Mouse (Mus musculus): ENCODE data around the gene Khk.

The Khk gene

DNA sequence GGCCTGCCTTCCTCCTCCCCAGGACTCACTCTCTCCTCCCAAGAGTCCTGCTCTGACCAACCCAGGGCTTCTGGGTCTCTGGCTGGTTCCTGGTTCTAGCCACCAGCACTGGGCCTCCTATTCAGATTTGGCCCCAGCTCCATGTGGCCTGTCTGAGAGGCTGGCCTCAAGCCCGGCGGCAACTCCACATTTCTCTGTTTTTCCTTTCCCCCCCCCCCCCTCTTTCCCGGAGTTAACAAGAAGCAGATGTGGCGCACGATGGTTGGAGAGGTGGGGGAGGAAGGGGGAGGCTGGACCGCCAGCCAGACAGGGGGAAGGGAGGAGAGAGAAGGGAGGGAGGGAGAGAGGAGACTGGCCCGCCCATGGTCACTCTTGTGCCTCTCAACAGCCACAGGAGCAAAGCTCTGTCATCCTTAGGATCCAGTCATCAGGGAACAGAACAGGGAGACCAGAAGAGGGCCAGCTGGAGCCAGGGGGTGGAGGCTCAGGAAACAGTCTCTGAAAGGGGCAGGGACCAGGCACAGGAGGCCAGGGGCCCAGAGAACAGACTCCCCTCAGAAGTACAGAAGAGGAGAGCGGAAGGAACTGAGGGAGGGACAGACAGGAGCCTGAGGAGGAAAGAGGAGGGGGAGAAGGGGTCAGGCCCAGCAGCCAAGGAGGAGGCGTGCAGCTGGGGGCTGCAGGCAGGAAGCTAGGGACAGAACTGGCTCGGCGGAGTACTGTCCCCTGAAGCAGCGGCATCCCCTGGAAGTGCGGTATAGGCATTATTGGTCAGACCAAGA, 8.0 kb upstream of the Khk start, which contains the start of gene Emilin1:
Emilin1 (plus strand) TSS at position 343 of the 782 bp plus-strand sequence.
- no peak for DNase-seq (ENCODE audit: low spot score in 2 of 2)

GRCm38 (mm10) chr5:30914101-30914635, 7.1 kb upstream of the Khk start:
- no peak for DNase-seq (ENCODE audit: low spot score in 2 of 2)

DNA sequence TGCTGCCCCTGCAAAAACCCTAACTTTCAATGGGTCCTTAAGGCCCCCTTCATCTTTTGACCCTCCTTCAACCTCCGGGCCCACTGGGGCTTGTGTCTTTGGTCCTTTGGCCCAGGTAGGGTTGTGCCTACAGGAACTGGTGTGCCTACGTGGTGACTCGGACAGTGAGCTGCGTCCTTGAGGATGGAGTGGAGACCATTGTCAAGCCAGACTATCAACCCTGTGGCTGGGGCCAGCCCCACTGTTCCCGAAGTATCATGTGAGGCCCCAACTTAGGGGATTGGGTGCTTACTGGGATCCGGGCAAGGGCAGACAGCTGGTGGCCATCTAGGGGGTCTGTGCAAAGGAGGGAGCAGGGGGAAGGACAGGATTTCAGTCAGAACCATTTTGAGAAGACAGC, 6.4 kb upstream of the Khk start:
- DNase-seq (ENCODE audit: low spot score in 2 of 2) = no peak

- no peak for DNase-seq (ENCODE audit: low spot score in 2 of 2)
Observed at GRCm38 (mm10) chr5:30915456-30915855, 5.8 kb upstream of the Khk start.

GRCm38 (mm10) chr5:30915974-30916433, 5.2 kb upstream of the Khk start:
- peak; percentile 94 to 97 for DNase-seq (ENCODE audit: low spot score in 2 of 2)

GRCm38 (mm10) chr5:30916841-30917240, 4.4 kb upstream of the Khk start:
- no peak for DNase-seq (ENCODE audit: low spot score in 2 of 2)

DNA sequence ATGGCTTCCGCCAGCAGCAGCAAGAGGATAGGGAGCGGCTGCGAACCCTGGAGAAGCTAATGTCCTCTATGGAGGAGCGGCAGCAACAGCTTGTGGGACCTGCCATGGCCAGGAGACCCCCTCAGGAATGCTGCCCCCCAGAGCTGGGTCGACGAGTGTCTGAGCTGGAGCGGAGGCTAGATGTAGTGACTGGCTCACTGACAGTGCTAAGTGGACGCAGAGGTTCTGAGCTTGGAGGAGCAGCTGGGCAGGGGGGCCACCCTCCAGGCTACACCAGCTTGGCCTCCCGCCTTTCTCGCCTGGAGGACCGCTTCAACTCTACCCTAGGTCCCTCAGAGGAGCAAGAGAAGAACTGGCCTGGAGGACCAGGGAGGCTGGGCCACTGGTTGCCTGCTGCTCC, 3.9 kb upstream of the Khk start:
- DNase-seq (ENCODE audit: low spot score in 2 of 2) = no peak

- DNase-seq (ENCODE audit: low spot score in 2 of 2) = no peak
Observed at GRCm38 (mm10) chr5:30917891-30918670, 3.1 kb upstream of the Khk start.

- DNase-seq (ENCODE audit: low spot score in 2 of 2) = no peak
Observed at GRCm38 (mm10) chr5:30918691-30919090, 2.5 kb upstream of the Khk start.

GRCm38 (mm10) chr5:30919831-30920614, 1.2 kb upstream of the Khk start:
- DNase-seq (ENCODE audit: low spot score in 2 of 2) = peak in 1 of 2 experiments; percentile 66

GRCm38 (mm10) chr5:30920621-30921020, 610 bp upstream of the Khk start:
- no peak for DNase-seq (ENCODE audit: low spot score in 2 of 2)

DNA sequence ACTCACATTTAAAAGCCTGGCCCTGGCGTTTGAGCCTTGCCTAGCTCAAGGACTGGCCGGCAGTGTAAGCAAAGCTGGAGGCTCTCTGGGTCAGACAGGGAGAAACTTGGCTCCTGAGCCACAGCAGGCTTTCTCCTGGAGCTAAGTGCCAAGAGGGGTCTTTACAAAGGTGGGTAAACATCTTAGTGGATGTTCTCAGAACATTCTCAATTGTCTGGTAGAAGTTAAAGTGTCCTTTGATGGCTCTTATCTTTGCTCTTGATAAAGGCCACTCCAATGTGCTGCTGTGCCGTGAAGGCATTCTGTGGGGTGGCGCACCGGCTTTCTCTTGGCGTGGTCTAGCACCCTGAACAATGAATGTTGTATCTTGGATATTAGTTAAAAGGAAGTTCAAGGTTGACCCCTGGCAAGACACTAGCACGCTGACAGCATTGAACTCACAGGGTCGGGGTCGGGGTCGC, 1.4 kb downstream of the Khk start:
- DNase-seq (ENCODE audit: low spot score in 2 of 2) = no peak

DNA sequence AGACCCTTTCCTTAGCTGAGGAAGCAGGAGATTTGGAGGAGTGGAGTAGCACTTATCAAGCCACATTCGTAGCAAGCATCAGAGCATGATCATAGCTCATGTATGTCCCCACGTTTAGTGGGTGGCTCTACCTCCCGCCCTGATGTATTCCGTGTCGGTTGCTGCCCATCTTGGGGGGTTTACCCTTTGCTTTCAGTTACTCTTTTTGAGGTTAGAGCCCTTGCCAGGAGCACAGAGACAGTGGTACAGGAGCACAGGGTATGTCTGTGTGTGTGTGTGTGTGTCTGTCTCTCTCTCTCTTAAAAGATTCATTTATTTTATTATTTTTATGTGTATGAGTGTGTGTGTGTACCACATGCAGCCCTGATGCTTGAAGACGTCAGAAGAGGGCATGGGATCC, 1.9 kb downstream of the Khk start:
- no peak for DNase-seq (ENCODE audit: low spot score in 2 of 2)

- no peak for DNase-seq (ENCODE audit: low spot score in 2 of 2)
Observed at GRCm38 (mm10) chr5:30924614-30925013, 3.4 kb downstream of the Khk start.

GRCm38 (mm10) chr5:30925217-30925616, 4.0 kb downstream of the Khk start:
- no peak for DNase-seq (ENCODE audit: low spot score in 2 of 2)

DNA sequence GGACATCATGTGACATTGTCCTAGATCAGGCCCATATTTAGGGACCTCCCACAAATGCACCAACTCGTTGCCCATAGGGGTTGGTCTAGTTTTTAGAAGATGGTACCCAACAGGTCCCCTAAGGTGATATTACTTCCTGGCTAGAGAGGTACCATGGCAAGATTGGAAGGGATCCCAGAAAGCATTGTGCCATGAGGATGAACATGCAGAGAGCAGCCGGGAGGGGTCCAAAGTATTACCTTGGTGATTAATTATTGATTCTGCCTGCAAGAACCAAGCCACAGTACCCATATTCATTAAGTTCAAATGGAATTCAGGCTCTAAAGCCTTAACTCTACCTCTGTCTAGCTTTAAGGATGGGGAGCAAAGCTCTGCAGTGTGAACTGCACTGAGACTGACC, 4.8 kb downstream of the Khk start:
- DNase-seq (ENCODE audit: low spot score in 2 of 2) = no peak

DNA sequence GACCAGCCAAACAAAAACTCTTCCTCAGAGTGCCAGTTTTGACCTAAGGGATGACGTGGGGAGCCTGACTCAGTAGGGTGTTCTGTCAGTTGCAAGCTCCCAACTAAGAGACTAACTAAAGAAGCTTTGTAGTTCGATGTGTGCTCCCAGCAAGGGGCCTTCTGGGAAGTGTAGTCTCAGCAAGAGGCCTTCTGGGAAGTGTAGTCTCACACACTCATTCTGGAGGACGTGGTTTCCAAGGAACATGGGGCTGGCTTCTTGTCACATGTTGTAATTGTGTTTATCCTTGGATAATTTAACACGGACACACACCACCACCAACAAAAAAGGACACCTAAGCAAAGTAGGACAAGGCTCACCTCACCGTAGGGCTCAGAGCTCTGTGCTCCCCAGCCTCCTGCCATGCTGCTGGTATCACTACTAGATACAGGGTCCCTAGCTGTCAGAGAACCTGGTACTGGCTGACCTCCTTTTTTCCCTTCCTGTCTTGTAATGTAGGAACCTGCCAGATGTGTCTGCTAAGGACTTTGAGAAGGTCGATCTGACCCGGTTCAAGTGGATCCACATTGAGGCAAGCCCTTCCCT, 6.8 kb downstream of the Khk start:
- peak in 1 of 2 experiments; percentile 75 for DNase-seq (ENCODE audit: low spot score in 2 of 2)

GRCm38 (mm10) chr5:30930121-30930520, 8.9 kb downstream of the Khk start:
- DNase-seq (ENCODE audit: low spot score in 2 of 2) = peak; percentile 86 to 89

DNA sequence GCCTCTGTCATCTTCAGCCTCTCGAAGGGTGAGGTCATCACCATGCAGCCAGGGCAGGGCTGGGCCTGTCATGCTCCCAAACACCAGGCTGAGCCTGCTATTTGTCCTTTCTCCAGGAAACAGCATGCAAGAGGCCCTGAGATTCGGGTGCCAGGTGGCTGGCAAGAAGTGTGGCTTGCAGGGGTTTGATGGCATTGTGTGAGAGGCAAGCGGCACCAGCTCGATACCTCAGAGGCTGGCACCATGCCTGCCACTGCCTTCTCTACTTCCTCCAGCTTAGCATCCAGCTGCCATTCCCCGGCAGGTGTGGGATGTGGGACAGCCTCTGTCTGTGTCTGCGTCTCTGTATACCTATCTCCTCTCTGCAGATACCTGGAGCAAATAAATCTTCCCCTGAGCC, 9.6 kb downstream of the Khk start:
- DNase-seq (ENCODE audit: low spot score in 2 of 2) = no peak

- DNase-seq (ENCODE audit: low spot score in 2 of 2) = no peak
Observed at GRCm38 (mm10) chr5:30931378-30931777, 10.1 kb downstream of the Khk start.

DNA sequence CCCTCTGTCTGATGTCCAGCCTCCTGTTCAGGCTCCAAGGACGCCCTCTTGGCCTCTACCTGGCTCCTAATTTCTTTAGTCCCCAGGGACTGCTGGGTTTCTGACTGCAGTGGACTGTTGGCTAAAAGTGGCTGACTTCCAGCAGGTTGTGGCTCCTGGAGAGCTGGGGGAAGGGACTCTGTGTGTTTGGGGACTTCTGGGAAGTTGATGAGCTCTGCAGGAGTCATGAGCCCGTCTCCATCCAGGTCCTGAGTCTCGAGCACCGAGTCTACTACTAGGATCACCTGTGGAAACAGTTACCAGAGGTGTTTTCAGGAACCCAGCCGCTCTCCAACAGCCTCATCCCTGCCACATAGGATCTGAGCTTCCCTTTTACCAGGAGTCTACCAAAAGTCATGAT, 12.5 kb downstream of the Khk start:
- no peak for DNase-seq (ENCODE audit: low spot score in 2 of 2)
